Mouse (Mus musculus): Measurements from ENCODE around the gene Camk2n1.

- TF ChIP-seq CTCF (IDR thresholded peaks at IDR 0.05; ENCODE audit: low read depth, low read length) (no peak), POLR2A (IDR thresholded peaks at IDR 0.05; ENCODE audit: borderline replicate concordance, low read depth, low read length) (no peak)
Measured at GRCm38 (mm10) chr4:138417882-138418281, 36.2 kb upstream of the Camk2n1 start.

Data from bone marrow macrophage, adult 2 months (primary cell).